Mouse (Mus musculus): ENCODE measurements around the gene Sh3pxd2a.

DNA sequence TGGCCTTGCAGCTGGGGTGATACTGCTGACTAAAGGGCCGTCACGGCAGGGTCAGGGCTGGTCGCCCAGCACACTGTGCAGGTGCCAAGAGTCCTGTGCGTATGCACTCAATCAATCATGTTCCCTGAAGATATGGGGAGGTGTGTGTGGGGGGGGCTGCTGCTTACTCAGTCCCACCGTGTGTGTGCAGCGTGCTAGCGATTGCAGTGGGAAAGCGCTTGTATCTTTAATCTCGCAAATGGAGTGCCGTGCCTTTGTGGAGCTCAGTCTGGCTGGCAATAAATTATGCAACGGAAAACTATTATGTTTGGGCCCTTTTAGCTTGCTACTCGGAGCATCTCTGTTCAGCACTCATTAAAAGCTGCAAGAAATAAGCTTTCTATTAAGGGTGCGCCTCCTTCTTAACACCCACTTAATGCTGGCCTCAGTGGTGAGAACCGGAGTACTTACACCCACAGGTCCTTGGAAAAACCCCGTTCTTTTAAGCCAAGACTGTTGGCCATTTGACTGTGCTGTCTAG, 8.7 kb upstream of the Sh3pxd2a start:
- TF ChIP-seq CTCF (conservative IDR thresholded peaks at IDR 0.05; ENCODE audit: low read length): no peak
- TF ChIP-seq NANOG (IDR thresholded peaks at IDR 0.05; ENCODE audit: borderline replicate concordance, low read length): no peak
- TF ChIP-seq POU5F1 (IDR thresholded peaks at IDR 0.05; ENCODE audit: borderline replicate concordance, low read length): no peak
